Mouse (Mus musculus) embryonic facial prominence, embryonic 14.5 days (tissue): ENCODE data around the gene Vcl. TPM values are rescaled to one million over a fixed set of nuclear protein-coding genes. Genes with fewer than 3 reads are reported as not detected.

Experiments
- ATAC-seq: fragments of 200-750 bp; cut with Nextera tagmentation; 2 replicates; pipeline ENCODE4 v1.8.0; 2017; ENCODE audit warnings: low read depth, moderate number of reproducible peaks, moderate TSS enrichment
- DNase-seq: peaks from one replicate; pipeline ENCODE4 v3.0.0-alpha.2; 2015; ENCODE audit warnings: low spot score
- H3K27ac ChIP-seq: fragments of 300-500 bp; sonication (generic); replicated peaks from 2 replicates; pipeline ENCODE4 v1.5.1; 2014; ENCODE audit warnings: low read depth, mild to moderate bottlenecking, low read length, moderate library complexity
- H3K27me3 ChIP-seq: fragments of 300-500 bp; sonication (generic); replicated peaks from 2 replicates; pipeline ENCODE4 v1.6.1; 2014; ENCODE audit warnings: low read length; ENCODE audit not compliant: control insufficient read depth, insufficient read depth
- H3K36me3 ChIP-seq: fragments of 300-500 bp; sonication (generic); 2 replicates; pipeline ENCODE4 v1.6.1; 2014; ENCODE audit warnings: low read length, mixed read lengths; ENCODE audit not compliant: control insufficient read depth, insufficient read depth
- H3K4me1 ChIP-seq: fragments of 300-500 bp; sonication (generic); 2 replicates; pipeline ENCODE4 v1.6.1; 2014; ENCODE audit warnings: antibody characterized with exemption, low read length; ENCODE audit not compliant: control insufficient read depth, insufficient read depth
- H3K4me2 ChIP-seq: fragments of 300-500 bp; sonication (generic); 2 replicates; pipeline ENCODE4 v1.6.1; 2014; ENCODE audit warnings: low read depth, mild to moderate bottlenecking, low read length, moderate library complexity, mixed read lengths
- H3K4me3 ChIP-seq: fragments of 300-500 bp; sonication (generic); 2 replicates; pipeline ENCODE4 v1.5.1; 2014; ENCODE audit warnings: low read depth, mild to moderate bottlenecking, low read length
- H3K9ac ChIP-seq: fragments of 300-500 bp; sonication (generic); 2 replicates; pipeline ENCODE4 v1.6.1; 2014; ENCODE audit warnings: low read depth, mild to moderate bottlenecking, low read length, moderate library complexity, mixed read lengths
- H3K9me3 ChIP-seq: fragments of 300-500 bp; sonication (generic); 2 replicates; pipeline ENCODE4 v1.6.1; 2016; ENCODE audit warnings: low read length; ENCODE audit not compliant: control insufficient read depth
- WGBS: fragments of 180-500 bp; shearing (Covaris S2); extraction: QIAGEN DNeasy Blood & Tissue Kit; methylation state at CpG from one replicate; pipeline ENCODE4 v1.1.7; 2014; 5-methylcytosine and 5-hydroxymethylcytosine counted together
- polyA plus RNA-seq: library from polyadenylated mRNA; unstranded; fragments of >200 nt; fragmentation: Nextera tagmentation; extraction: Ambion mirVana; gene quantifications from 2 replicates; pipeline ENCODE4 v1.2.1, GENCODE M21; 2014

The Vcl gene
- polyA plus RNA-seq, 1 experiment from 2014 or later: 76.2 TPM

- Histone ChIP-seq H3K9me3 (no peaks in the 10 kb centered on the region), H3K4me3 (no peak overlapping the region), H3K4me1 (no peaks in the 10 kb centered on the region), H3K27ac (no peak overlapping the region), H3K27me3 (no peaks in the 10 kb centered on the region), H3K4me2 (no peak overlapping the region), H3K9ac (no peak overlapping the region), H3K36me3 (no peaks in the 10 kb centered on the region)
- ATAC-seq (no peak), DNase-seq (no peak)
- WGBS: 66% methylated on average over 2 of the region's 2 CpGs
Observed at GRCm38 (mm10) chr14:20964285-20964684, 35.1 kb downstream of the Vcl start.

DNA sequence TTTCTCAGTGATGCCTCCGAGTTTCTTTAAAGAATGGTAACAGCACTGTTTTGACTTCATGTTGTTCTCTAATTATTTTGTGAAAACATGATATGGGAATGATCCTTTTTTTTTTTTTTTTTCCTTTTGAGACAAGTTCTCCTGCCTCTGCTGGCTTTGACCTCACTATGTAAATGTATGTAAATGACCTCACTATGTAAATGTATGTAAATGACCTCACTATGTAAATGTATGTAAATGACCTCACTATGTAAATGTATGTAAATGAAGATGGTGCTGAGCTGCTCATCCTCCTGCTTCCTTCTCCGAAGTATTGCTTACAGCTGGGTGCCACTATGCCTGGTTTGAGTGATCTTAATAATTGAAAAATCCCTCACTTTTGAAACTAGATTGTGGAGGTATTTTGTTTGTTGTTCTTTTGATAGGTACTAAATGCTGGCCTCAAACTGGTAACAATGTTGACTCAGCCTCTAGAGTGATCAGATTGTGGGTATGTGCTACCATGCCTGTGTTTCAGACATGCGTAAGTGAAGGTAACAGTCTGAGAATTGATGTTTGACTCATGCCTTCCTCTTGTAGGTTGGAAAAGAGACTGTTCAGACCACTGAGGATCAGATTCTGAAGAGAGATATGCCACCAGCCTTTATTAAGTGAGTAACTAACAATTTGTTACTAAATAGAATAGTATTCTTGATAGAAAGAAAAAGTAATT is 37.9 kb downstream of the Vcl start:
- no peaks in the 10 kb centered on the region for H3K36me3 ChIP-seq
- H3K9me3 ChIP-seq: no peaks in the 10 kb centered on the region
- 88% methylated on average over 3 of the region's 3 CpGs for WGBS
- no peak for DNase-seq
- no peak overlapping the region for H3K9ac ChIP-seq
- H3K27ac ChIP-seq: no peak overlapping the region
- H3K27me3 ChIP-seq: no peaks in the 10 kb centered on the region
- H3K4me3 ChIP-seq: no peak overlapping the region
- no peak for ATAC-seq
- 0 out of 2 replicates have a peak, but pooled peaks cover 3% of the 10 kb centered on the region for H3K4me1 ChIP-seq
- no peak overlapping the region for H3K4me2 ChIP-seq

- Histone ChIP-seq H3K27ac (no peak overlapping the region), H3K9me3 (no peaks in the 10 kb centered on the region), H3K4me2 (no peak overlapping the region), H3K4me1 (0 out of 2 replicates have a peak, but pooled peaks cover 3% of the 10 kb centered on the region), H3K27me3 (no peaks in the 10 kb centered on the region), H3K4me3 (no peak overlapping the region), H3K36me3 (no peaks in the 10 kb centered on the region), H3K9ac (no peak overlapping the region)
- WGBS: 100% methylated on average over 1 of the region's 1 CpGs
- no peak for DNase-seq
- no peak for ATAC-seq
Observed at GRCm38 (mm10) chr14:20969066-20969465, 39.9 kb downstream of the Vcl start.

- Histone ChIP-seq H3K9ac (no peak overlapping the region), H3K36me3 (no peaks in the 10 kb centered on the region), H3K4me1 (0 out of 2 replicates have a peak, but pooled peaks cover 3% of the 10 kb centered on the region), H3K4me3 (no peak overlapping the region), H3K27ac (no peak overlapping the region), H3K27me3 (no peaks in the 10 kb centered on the region), H3K4me2 (no peak overlapping the region), H3K9me3 (no peaks in the 10 kb centered on the region)
- WGBS: 51% methylated on average over 6 of the region's 6 CpGs
- DNase-seq (peak; percentile 30), ATAC-seq (peak; percentile 65; the same call in 1 of the 2 replicates)
Observed at GRCm38 (mm10) chr14:20970389-20970788, 41.2 kb downstream of the Vcl start.

- ATAC-seq (no peak), DNase-seq (no peak)
- Histone ChIP-seq H3K9ac (no peak overlapping the region), H3K27me3 (no peaks in the 10 kb centered on the region), H3K27ac (no peak overlapping the region), H3K4me1 (0 out of 2 replicates have a peak, but pooled peaks cover 3% of the 10 kb centered on the region), H3K36me3 (no peaks in the 10 kb centered on the region), H3K4me3 (no peak overlapping the region), H3K4me2 (no peak overlapping the region), H3K9me3 (no peaks in the 10 kb centered on the region)
- 85% methylated on average over 9 of the region's 9 CpGs for WGBS
Observed at GRCm38 (mm10) chr14:20970927-20971326, 41.7 kb downstream of the Vcl start.

DNA sequence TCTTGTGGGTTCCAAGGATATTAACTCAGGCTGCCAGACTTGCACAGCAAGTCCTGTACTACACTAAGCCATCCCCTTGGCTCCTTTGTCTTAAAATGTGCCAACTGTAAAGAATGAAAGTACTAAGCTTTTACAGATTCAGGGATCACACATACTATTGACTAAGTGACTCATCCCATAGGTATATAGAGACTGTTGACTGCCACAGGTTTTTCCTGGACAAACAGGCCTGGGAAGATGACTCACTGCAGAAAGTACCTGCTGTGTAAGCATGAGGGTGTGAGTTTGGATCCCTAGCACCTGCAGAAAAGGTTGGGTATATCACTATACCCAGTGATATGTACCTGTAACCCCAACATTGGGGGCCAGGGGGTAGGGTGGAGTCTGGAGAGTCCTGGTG is 44.6 kb downstream of the Vcl start:
- DNase-seq (peak; percentile 51), ATAC-seq (peak; percentile 51; the same call in 1 of the 2 replicates)
- no peak overlapping the region for H3K27ac ChIP-seq
- H3K4me3 ChIP-seq: no peak overlapping the region
- H3K9ac ChIP-seq: no peak overlapping the region
- H3K36me3 ChIP-seq: no peaks in the 10 kb centered on the region
- no peaks in the 10 kb centered on the region for H3K27me3 ChIP-seq
- H3K9me3 ChIP-seq: no peaks in the 10 kb centered on the region
- H3K4me2 ChIP-seq: no peak overlapping the region
- 0 out of 2 replicates have a peak, but pooled peaks cover 3% of the 10 kb centered on the region for H3K4me1 ChIP-seq

DNA sequence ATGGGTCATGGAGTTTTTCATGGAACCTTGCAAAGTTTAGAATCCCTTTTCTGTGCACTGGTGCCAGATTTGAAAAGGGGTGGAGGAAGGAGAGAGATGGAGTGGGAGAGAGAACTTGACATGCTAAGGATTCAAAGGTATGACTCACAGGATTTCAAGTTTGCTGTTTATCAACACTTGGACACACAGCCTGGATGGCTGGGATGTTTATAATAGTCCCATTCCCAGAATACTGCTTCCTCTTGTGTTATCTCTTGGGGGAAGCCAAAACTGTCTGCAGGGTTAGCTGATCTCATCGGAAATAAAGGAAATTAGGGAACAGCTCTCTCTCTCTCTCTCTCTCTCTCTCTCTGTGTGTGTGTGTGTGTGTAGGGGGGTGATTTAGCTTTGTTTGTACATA is 47.5 kb downstream of the Vcl start:
- no peaks in the 10 kb centered on the region for H3K9me3 ChIP-seq
- H3K27me3 ChIP-seq: no peaks in the 10 kb centered on the region
- ATAC-seq (no peak), DNase-seq (no peak)
- 47% methylated on average over 1 of the region's 1 CpGs for WGBS
- H3K9ac ChIP-seq: no peak overlapping the region
- H3K4me3 ChIP-seq: no peak overlapping the region
- H3K4me1 ChIP-seq: no peaks in the 10 kb centered on the region
- H3K4me2 ChIP-seq: no peak overlapping the region
- H3K27ac ChIP-seq: no peak overlapping the region
- no peaks in the 10 kb centered on the region for H3K36me3 ChIP-seq

DNA sequence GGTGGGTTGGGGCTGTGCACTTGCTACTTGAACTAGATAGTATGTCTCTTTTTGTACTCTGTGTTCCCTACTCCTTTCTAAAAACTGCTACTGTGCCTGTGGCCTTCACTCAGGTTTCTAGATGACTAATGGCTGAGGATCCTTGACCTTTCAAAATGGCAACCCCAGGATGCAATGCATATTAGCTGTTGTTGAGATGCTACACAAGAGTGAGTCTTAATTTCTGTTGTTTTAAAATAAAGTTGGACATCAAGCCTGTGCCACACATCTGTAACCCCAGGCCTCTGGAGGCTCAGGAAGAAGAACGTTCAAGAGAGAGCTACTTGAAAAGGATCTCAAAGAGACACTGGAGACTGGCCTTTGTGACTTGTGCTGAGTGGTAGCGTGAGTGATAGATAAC is 48.5 kb downstream of the Vcl start:
- Histone ChIP-seq H3K27me3 (no peaks in the 10 kb centered on the region), H3K27ac (no peak overlapping the region), H3K4me2 (no peak overlapping the region), H3K9me3 (no peaks in the 10 kb centered on the region), H3K4me3 (no peak overlapping the region), H3K4me1 (no peaks in the 10 kb centered on the region), H3K36me3 (peaks cover 4% of the 10 kb centered on the region; the same call in 1 of the 2 replicates), H3K9ac (no peak overlapping the region)
- no peak for ATAC-seq
- DNase-seq: no peak
- 71% methylated on average over 2 of the region's 2 CpGs for WGBS

DNA sequence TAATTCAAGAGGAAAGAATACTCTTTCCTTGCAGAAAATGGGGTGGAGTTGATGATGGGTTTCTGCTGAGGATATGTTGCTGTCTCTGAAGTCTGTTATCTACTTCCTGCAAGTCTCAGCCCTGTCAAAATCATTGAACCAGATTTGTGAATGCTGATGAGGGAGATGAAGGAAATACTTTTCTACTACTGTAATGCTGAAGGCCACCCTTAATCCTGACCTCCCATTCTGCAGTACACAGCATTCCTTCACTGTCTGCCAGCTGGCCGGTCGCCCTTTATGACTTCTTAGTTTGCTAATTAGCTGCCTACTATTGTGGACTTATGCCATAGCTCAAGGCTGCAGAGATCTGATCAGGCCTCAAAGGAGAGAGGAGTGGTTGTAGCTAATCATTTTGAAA is 54.6 kb downstream of the Vcl start:
- no peak overlapping the region for H3K27ac ChIP-seq
- peak; percentile 29 for DNase-seq
- no peaks in the 10 kb centered on the region for H3K4me1 ChIP-seq
- no peaks in the 10 kb centered on the region for H3K27me3 ChIP-seq
- H3K9ac ChIP-seq: no peak overlapping the region
- 72% methylated on average over 2 of the region's 2 CpGs for WGBS
- no peak overlapping the region for H3K4me2 ChIP-seq
- peaks cover 24% of the 10 kb centered on the region; the same call in 1 of the 2 replicates for H3K36me3 ChIP-seq
- H3K4me3 ChIP-seq: no peak overlapping the region
- H3K9me3 ChIP-seq: no peaks in the 10 kb centered on the region
- no peak for ATAC-seq
